Comparison of ENCODE assay signal across 10 mouse cellular contexts in the genomic region with DNA sequence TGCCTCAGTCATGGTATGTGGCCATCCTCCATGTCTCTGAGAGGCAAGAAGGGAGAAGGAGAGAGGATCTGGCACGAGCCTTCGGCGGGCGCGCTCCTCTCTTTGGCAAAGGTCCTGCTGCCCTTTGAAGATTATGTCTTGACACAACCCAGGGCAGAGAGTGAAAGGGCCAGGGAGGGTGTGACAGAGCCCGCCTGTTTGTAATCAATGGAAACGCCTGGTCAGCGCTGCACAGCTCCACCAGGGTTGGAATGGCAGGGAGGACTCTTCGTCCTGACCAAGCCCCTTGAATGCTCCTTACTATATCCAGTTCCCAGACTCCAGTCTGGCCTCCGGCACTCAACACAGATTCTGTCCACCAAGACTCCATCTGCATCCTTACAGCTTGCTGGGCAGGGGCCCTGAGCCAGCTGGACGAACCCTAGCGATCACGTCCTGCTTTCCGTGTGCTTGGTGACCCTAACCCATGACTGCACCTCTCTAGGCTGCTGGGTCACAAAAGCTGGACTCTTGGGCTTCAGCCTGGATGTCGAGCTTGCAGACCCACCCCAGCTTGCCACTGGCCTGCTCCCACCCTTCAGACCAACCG. TPM values are rescaled to one million over a fixed set of nuclear protein-coding genes. Genes with fewer than 3 reads are reported as not detected.
DNase-seq lines count a peak whose midpoint lies in the region; ATAC-seq lines count a peak whose summit lies in the region.
"Had no signal": no experiment of that assay in that cellular context is flagged by ENCODE, and none has a peak within 500 bp of the region (broad histone marks: within the 10 kb centered on the region; RNA-seq: fewer than 3 reads in every experiment).

No protein-coding gene starts in this region.

- H3K36me3 ChIP-seq in kidney, embryonic 15.5 days, result 0 out of 2 replicates have a peak, but pooled peaks cover 3% of the 10 kb centered on the region
- no peaks in the 10 kb centered on the region for H3K36me3 ChIP-seq in forebrain, embryonic 10.5 days (replicated peaks)
- H3K36me3 ChIP-seq in intestine, embryonic 14.5 days (ENCODE audit: control insufficient read depth, insufficient read depth, low read length), result peaks cover 7% of the 10 kb centered on the region; the same call in 1 of the 2 replicates
- H3K36me3 ChIP-seq in neural tube, embryonic 13.5 days, result no peaks in the 10 kb centered on the region
- H3K36me3 ChIP-seq: liver, embryonic 15.5 days had no signal

- peak; percentile 5; the same call in 1 of the 2 replicates for ATAC-seq in kidney, embryonic 15.5 days (replicated peaks; ENCODE audit: low FRiP score)
- peak; percentile 13; the same call in 1 of the 2 replicates for ATAC-seq in intestine, embryonic 14.5 days (replicated peaks; ENCODE audit: low FRiP score, low TSS enrichment, low read depth)
- ATAC-seq in neural tube, embryonic 13.5 days (ENCODE audit: low read depth), result peak; percentile 36; the same call in 1 of the 2 replicates

- H3K4me3 ChIP-seq in kidney, embryonic 15.5 days (replicated peaks), result peak overlapping the region; percentile 45
- H3K4me3 ChIP-seq in forebrain, embryonic 10.5 days, result peak overlapping the region; percentile 49; the same call in 1 of the 2 replicates
- peak overlapping the region; percentile 41 for H3K4me3 ChIP-seq in intestine, embryonic 14.5 days (ENCODE audit: low read depth, low read length)
- H3K4me3 ChIP-seq in neural tube, embryonic 13.5 days, result peak overlapping the region; percentile 29
- H3K4me3 ChIP-seq: liver, embryonic 15.5 days had no signal

- H3K4me1 ChIP-seq in kidney, embryonic 15.5 days, result peaks cover 47% of the 10 kb centered on the region
- peaks cover 43% of the 10 kb centered on the region for H3K4me1 ChIP-seq in forebrain, embryonic 10.5 days
- peaks cover 27% of the 10 kb centered on the region for H3K4me1 ChIP-seq in intestine, embryonic 14.5 days (replicated peaks; ENCODE audit: control insufficient read depth, insufficient read depth, low read length)
- H3K4me1 ChIP-seq in neural tube, embryonic 13.5 days (replicated peaks), result peaks cover 38% of the 10 kb centered on the region

- peak overlapping the region; percentile 21; the same call in 1 of the 2 replicates for H3K9ac ChIP-seq in kidney, embryonic 15.5 days
- H3K9ac ChIP-seq in intestine, embryonic 14.5 days (ENCODE audit: low read length), result peak overlapping the region; percentile 14
- peak overlapping the region; percentile 63 for H3K9ac ChIP-seq in neural tube, embryonic 13.5 days
- H3K9ac ChIP-seq: liver, embryonic 15.5 days had no signal

- peak overlapping the region; percentile 18; the same call in 1 of the 2 replicates for H3K27ac ChIP-seq in kidney, embryonic 15.5 days
- peak overlapping the region; percentile 63 for H3K27ac ChIP-seq in forebrain, embryonic 10.5 days
- H3K27ac ChIP-seq in intestine, embryonic 14.5 days (ENCODE audit: low read depth), result peak overlapping the region; percentile 44; the same call in 1 of the 2 replicates
- H3K27ac ChIP-seq in neural tube, embryonic 13.5 days (replicated peaks), result peak overlapping the region; percentile 78
- H3K27ac ChIP-seq: liver, embryonic 15.5 days had no signal

- peaks cover 14% of the 10 kb centered on the region for H3K27me3 ChIP-seq in kidney, embryonic 15.5 days
- peaks cover 74% of the 10 kb centered on the region for H3K27me3 ChIP-seq in forebrain, embryonic 10.5 days (ENCODE audit: poor library complexity, severe bottlenecking)
- H3K27me3 ChIP-seq in intestine, embryonic 14.5 days (replicated peaks; ENCODE audit: control insufficient read depth, insufficient read depth, low read length), result no peaks in the 10 kb centered on the region
- peaks cover 17% of the 10 kb centered on the region for H3K27me3 ChIP-seq in neural tube, embryonic 13.5 days

- H3K9me3 ChIP-seq in kidney, embryonic 15.5 days (replicated peaks), result no peaks in the 10 kb centered on the region
- H3K9me3 ChIP-seq in forebrain, embryonic 10.5 days, result no peaks in the 10 kb centered on the region
- H3K9me3 ChIP-seq in intestine, embryonic 14.5 days (ENCODE audit: control insufficient read depth, low read length), result no peaks in the 10 kb centered on the region
- H3K9me3 ChIP-seq in neural tube, embryonic 13.5 days, result no peaks in the 10 kb centered on the region
- H3K9me3 ChIP-seq: liver, embryonic 15.5 days had no signal

- peak overlapping the region; percentile 78 for H3K4me2 ChIP-seq in kidney, embryonic 15.5 days
- H3K4me2 ChIP-seq in intestine, embryonic 14.5 days (ENCODE audit: low read length), result peak overlapping the region; percentile 68
- peak overlapping the region; percentile 62 for H3K4me2 ChIP-seq in neural tube, embryonic 13.5 days
- H3K4me2 ChIP-seq: liver, embryonic 15.5 days had no signal

- DNase-seq in kidney, adult 11 months, result no peak
- DNase-seq in forebrain, embryonic 10.5 days (ENCODE audit: extremely low spot score, low spot score), result no peak
- DNase-seq in intestine, embryonic 14.5 days (ENCODE audit: low spot score), result no peak
- DNase-seq in right cerebral cortex, adult 2 months (ENCODE audit: low spot score in 2 of 2), result no peak
- DNase-seq in gastrocnemius, postnatal 25 days, result no peak
- DNase-seq in layer of hippocampus, postnatal 25 days (ENCODE audit: extremely low spot score in 1 of 2, low spot score in 1 of 2), result no peak
- DNase-seq: gastrocnemius, postnatal 36 days had no signal

- WGBS in kidney, embryonic 15.5 days, result 29% methylated on average over 16 of the region's 16 CpGs
- WGBS in forebrain, embryonic 10.5 days, result 44% methylated on average over 16 of the region's 16 CpGs
- WGBS in intestine, embryonic 14.5 days, result 31% methylated on average over 16 of the region's 16 CpGs
- WGBS in neural tube, embryonic 13.5 days, result 51% methylated on average over 16 of the region's 16 CpGs

RNA-seq across cellular contexts. Expression of a gene that starts 2.4 kb away (rescaled TPM):
- polyA plus RNA-seq in kidney, embryonic 15.5 days (2015; fragmentation: Nextera tagmentation; extraction: Ambion mirVana), result 15.9 and 18.8 TPM in 2 replicates
- polyA plus RNA-seq in forebrain, embryonic 10.5 days (2016; fragmentation: Nextera tagmentation; extraction: Ambion mirVana), result 2.5 and 3.1 TPM in 2 replicates
- 19.2 and 20.4 TPM in 2 replicates for polyA plus RNA-seq in intestine, embryonic 14.5 days (2014; fragmentation: Nextera tagmentation; extraction: Ambion mirVana)
- 11.6 and 12.6 TPM in 2 replicates for polyA plus RNA-seq in neural tube, embryonic 13.5 days (2015; fragmentation: Nextera tagmentation; extraction: Ambion mirVana)
- 1 to 10 TPM; 1.3 to 1.8 TPM for total RNA-seq in gastrocnemius, postnatal 25 days (2021)
- 1 to 10 TPM; 5.4 TPM for total RNA-seq in layer of hippocampus, postnatal 25 days (2021)

RNA-seq across cellular contexts. Expression of a gene that starts 24.1 kb away (rescaled TPM):
- 1.0 and 1.4 TPM in 2 replicates for polyA plus RNA-seq in kidney, embryonic 15.5 days (2015; fragmentation: Nextera tagmentation; extraction: Ambion mirVana)
- 0.89 and 1.0 TPM in 2 replicates for polyA plus RNA-seq in forebrain, embryonic 10.5 days (2016; fragmentation: Nextera tagmentation; extraction: Ambion mirVana)
- polyA plus RNA-seq in intestine, embryonic 14.5 days (2014; fragmentation: Nextera tagmentation; extraction: Ambion mirVana), result 2.9 TPM in 2 replicates
- 24.0 and 28.7 TPM in 2 replicates for polyA plus RNA-seq in neural tube, embryonic 13.5 days (2015; fragmentation: Nextera tagmentation; extraction: Ambion mirVana)
- total RNA-seq in gastrocnemius, postnatal 25 days (2021), result 1 to 10 TPM in 1 of 2 experiments, under 1 TPM in 1; 0.95 to 1.1 TPM
- total RNA-seq in layer of hippocampus, postnatal 25 days (2021), result 10 to 100 TPM; 39.9 to 40.7 TPM

RNA-seq across cellular contexts. Expression of a gene that starts 44.1 kb away (rescaled TPM):
- polyA plus RNA-seq in kidney, embryonic 15.5 days (2015; fragmentation: Nextera tagmentation; extraction: Ambion mirVana), result 98.7 and 105 TPM in 2 replicates
- 123 and 129 TPM in 2 replicates for polyA plus RNA-seq in forebrain, embryonic 10.5 days (2016; fragmentation: Nextera tagmentation; extraction: Ambion mirVana)
- 83.5 and 86.2 TPM in 2 replicates for polyA plus RNA-seq in intestine, embryonic 14.5 days (2014; fragmentation: Nextera tagmentation; extraction: Ambion mirVana)
- 85.5 and 85.6 TPM in 2 replicates for polyA plus RNA-seq in neural tube, embryonic 13.5 days (2015; fragmentation: Nextera tagmentation; extraction: Ambion mirVana)
- total RNA-seq in gastrocnemius, postnatal 25 days (2021), result 10 to 100 TPM; 47.1 to 54.2 TPM
- 10 to 100 TPM; 59.7 to 60.0 TPM for total RNA-seq in layer of hippocampus, postnatal 25 days (2021)

Comparison
In these comparisons a context has a peak if more than half of its experiments do, and no peak if none do; other contexts are left out.
1. H3K27ac ChIP-seq: peak in every context shown above with its lines; median percentile 78 in neural tube, embryonic 13.5 days; 63 in forebrain, embryonic 10.5 days; 44 in intestine, embryonic 14.5 days; 18 in kidney, embryonic 15.5 days.